Mouse (Mus musculus) CH12.LX (cell line): ENCODE measurements around the gene Gm20431.

Experiments used
- CHD2 ChIP-seq: IDR thresholded peaks from 2 replicates; pipeline ENCODE4 v1.6.1; 2011; ENCODE audit warnings: low read length, improper control_type of control experiment
- EP300 ChIP-seq: IDR thresholded peaks from 2 replicates; pipeline ENCODE4 v1.6.1; 2011; ENCODE audit warnings: low read length, improper control_type of control experiment
- NRF1 ChIP-seq: IDR thresholded peaks from 2 replicates; pipeline ENCODE4 v1.6.1; 2014; ENCODE audit warnings: low read depth, mild to moderate bottlenecking, inconsistent platforms, low read length, improper control_type of control experiment, moderate library complexity
- POLR2A ChIP-seq: IDR thresholded peaks from 2 replicates; pipeline ENCODE4 v1.6.1; 2011; ENCODE audit warnings: low read depth, mild to moderate bottlenecking, improper control_type of control experiment, low read length

GRCm38 (mm10) chr2:167709969-167710368, 48.7 kb upstream of the Gm20431 start:
- no peak for TF ChIP-seq NRF1
- no peak for TF ChIP-seq CHD2
- no peak for TF ChIP-seq POLR2A
- no peak for TF ChIP-seq EP300
